Mouse (Mus musculus) cerebellum, adult 2 months (tissue): ENCODE results near the gene Scg3.

ENCODE experiments used
- CTCF ChIP-seq: fragments of 200-500 bp; IDR thresholded peaks from 2 replicates; pipeline ENCODE4 v1.5.1; 2011; ENCODE audit warnings: low read depth, mild to moderate bottlenecking, control low read depth, low read length, moderate library complexity, borderline replicate concordance; ENCODE audit not compliant: insufficient read depth
- POLR2A ChIP-seq: fragments of 200-500 bp; IDR thresholded peaks from 2 replicates; pipeline ENCODE4 v1.6.1; 2011; ENCODE audit warnings: low read length, control low read depth, borderline replicate concordance; ENCODE audit not compliant: insufficient read depth

GRCm38 (mm10) chr9:75666612-75667011 is 17.2 kb downstream of the Scg3 start:
- TF ChIP-seq CTCF = no peak
- no peak for TF ChIP-seq POLR2A
